Mouse (Mus musculus) thymus, postnatal 25 days (tissue): Measurements from ENCODE around the gene Tmprss11b.
A peak's percentile ranks its signal among the peaks of the same experiment; 100 is the strongest.
"Not testable (repeated sequence)": the region's sequence is repeated elsewhere in the genome, so short reads cannot be mapped to it uniquely, and the experiment has no call there.

ENCODE experiments used
- DNase-seq: peaks from one replicate; pipeline ENCODE4 v3.0.0; 2022

The Tmprss11b gene

DNA sequence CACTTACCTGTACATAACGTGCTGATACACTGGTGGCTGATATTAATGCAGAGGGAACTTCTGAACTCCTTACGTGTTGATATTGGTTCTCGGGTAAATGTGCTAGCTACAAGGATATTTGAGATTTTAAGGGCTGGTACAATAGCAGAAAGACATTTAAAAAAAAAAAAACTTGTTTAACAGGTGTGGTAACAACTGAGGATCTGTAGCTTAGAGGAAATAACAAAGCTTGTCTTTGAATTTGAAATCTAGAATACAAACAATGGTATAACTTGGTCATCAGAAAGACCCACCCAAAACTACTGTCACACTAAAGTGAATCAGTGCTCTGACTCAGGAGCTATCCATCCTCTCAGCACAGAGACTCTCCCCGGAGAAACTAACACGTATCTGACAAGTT is at the start of gene Tmprss11b:
Gene Tmprss11b (minus strand): TSS at position 101 of the 400 bp plus-strand sequence.
- no peak for DNase-seq

DNA sequence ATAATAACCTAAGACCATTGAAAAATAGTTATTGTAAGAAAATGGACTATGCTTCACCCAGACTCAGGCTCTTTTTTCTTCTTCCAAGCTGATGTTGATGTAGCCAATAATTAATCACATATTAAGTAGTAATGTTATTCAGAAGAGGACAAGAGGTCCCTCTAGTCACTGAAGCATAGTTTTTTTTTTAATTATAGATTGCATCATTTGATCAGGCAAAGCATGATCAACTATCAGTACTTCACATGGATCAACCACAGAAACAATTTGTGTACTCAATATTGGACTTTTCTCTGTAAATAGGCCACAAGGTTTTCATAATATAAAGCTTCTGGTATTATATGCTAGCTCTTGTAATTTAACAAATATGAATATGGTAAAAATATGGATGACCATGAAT is 48.9 kb upstream of the Tmprss11b start:
- DNase-seq = no peak

DNA sequence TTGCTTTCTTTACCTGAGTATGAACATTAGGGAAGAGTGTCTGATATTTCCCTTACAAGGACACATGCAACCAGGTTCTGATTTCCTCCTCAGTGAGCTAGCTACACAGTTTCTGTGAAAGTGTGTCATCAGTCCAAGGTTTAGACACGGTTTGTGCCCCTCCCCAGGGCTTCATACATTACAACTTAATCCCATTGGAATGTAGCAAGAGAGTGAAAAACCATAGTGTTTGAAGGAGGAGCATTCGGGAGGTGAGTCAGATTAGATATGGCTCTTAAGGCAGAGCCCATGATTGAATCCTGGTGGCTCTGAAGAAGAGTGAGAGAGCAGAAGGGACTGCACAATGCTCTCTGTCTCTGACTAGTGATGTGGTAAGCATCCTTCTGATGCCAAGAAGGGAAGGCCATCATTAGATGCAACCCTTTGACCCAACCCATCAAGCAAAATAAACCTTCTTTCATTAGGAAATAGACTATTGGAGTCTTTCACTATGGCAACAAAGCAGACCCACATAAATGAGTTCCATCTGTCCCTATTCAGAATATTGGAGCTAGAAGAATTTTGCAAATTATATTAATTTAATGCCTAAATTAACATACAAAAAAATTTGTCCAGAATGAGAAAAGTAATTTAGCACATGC is 46.8 kb upstream of the Tmprss11b start:
- no peak for DNase-seq

DNA sequence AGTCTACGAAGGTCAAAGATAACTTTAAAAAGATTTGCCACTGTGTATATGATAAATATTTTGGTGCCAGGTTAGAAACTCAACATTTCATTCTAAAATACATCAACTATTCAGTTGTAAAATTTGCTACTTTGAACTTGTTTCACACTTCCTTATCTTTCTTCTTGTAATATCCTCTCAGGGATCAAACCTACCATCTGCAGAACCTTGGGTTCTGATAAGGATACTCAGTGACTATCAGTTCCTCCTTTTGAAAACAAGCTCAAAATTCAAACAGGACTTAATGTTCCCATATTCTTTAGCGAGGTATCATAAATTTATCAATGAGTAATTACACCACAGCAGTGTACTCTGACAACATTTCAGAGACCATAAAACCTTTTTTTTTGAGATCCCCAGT is 38.8 kb upstream of the Tmprss11b start:
- no peak for DNase-seq

DNA sequence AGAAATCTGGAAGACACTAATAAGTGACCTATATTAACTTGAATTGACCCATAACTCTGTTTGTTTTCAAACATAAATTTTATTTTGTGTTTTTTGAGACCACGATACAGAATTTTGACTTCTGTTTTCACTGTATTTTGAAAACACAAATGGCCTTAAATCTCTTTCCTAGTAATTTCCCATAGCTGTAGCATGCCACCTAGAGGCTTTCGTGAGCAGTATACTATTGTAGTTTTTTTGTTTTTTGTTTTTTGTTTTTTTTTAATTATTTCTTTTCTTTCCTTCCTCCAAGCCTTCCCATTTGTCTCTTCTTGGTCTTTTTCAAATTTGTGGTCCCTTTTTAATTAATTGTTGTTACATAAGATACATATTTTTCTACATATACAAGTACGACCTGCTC is 28.8 kb upstream of the Tmprss11b start:
- no peak for DNase-seq

DNA sequence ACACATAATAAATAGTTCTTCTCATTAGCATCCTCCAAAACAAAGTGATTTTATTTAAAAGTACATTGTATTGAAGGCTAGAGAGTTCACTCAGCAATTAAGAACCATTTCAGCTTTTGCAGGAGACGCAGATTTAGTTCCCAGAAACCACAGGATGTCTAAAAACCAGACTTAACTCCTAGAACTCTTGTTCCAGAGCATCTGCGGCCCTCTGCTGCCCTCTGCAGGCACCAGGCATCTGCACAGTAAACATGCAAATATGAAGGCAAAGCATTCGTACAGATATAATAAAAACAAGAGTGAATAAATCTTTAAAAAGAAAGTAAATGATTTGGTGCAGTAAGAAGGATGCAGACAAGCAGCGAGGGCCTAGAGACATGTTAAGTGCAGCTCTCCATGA is 8.5 kb upstream of the Tmprss11b start:
- DNase-seq = peak; percentile 18

DNA sequence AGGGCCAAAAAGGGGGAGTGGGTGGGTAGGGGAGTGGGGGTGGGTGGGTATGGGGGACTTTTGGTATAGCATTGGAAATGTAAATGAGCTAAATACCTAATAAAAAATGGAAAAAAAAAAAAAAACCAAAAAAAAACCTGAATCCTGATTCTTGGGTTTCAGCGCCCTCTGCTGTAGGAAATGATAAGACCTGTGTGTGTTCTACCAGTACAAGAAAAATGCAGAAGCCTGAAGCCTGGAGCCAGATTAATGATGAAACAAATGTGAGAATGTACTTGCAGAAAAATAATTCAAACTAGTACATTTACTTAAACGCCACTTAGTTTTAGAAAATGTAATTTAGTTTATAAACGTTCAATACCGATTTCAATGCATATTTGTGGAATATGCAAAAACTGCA is 27.0 kb downstream of the Tmprss11b start:
- DNase-seq = not testable (repeated sequence)

DNA sequence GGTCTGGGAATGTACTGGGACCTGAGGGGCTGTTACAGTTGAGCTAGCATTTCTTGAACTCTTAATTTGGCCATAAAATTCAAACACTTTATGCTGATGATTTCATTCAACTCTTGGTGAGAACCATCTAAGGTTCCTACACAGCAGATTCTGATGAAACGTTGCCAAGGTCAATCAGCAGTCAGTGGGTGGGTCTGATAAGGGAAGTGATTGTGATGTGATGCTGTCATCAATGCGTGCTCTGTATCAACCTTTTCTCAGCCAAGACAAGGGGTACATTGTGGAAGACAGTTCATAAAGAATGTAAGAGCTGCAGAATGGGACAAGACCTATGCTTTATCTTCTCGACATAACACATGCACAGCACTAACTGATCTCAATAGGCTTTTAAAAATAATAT is 35.4 kb downstream of the Tmprss11b start:
- no peak for DNase-seq

DNA sequence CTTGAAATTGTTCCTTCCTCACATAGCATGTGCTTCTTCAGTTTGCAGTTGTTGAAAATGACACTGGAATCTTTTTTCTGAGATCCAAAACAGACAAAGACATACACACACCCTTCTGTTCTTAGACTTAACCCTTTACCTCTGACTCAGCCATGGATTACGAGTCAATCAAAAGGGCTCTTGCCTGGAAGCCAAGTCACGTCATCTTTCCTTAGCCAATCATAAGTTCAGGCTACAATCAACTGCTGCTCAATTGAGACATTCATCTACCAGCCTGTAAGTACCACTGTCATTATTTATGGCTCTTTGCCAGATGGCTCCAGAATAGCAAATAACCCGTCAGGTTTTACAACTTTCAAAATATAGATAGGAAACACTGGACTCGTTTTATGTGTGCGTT is 43.8 kb downstream of the Tmprss11b start, which contains the start of gene Tmprss11f:
Gene Tmprss11f (minus strand): TSS at position 101 of the 400 bp plus-strand sequence.
- DNase-seq = no peak

DNA sequence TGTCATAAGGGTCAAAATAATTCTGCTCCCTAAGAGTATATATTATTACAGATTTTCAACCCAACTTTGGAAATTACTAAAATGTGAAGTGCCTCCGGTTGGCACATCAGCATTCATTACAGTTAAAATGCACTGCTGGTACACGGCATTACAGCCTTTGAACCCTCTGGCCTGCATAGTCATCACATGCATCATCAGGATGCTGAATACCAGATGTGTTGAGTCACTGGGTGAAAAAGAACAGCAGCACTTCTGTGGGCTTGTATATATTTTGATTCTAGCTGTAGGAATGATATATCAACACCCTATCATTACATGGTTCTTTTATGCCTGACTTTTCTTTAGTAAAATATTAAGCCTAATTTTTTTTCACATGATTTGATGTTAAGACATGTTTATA is 45.5 kb downstream of the Tmprss11b start:
- no peak for DNase-seq

DNA sequence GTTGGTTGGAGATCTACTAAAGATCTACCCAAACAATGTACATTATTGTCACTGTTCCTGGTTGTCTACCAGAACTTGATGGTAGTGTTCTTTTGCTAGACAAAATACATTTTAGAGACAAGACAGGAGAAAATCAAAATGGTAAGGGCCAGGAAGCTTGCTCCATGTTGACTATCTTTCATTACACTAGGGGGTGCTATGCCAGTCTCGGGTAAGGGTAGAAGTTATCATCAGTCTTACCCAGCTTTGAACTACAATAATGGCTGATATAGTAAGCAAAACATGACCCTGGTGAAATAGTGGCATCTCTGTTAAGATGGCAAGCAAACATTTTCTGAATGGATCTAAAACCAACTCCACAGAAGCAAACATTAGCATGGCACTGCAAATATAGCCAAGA is 54.4 kb downstream of the Tmprss11b start:
- no peak for DNase-seq
